Mouse (Mus musculus) bone marrow macrophage, adult 2 months (primary cell): ENCODE results near the gene Galnt17.

Source experiments
- CTCF ChIP-seq: IDR thresholded peaks from 2 replicates; pipeline ENCODE4 v1.5.1; 2012; ENCODE audit warnings: low read depth, mild to moderate bottlenecking, low read length, moderate library complexity
- POLR2A ChIP-seq: IDR thresholded peaks from 2 replicates; pipeline ENCODE4 v1.6.1; 2012; ENCODE audit warnings: mild to moderate bottlenecking, low read depth, low read length, borderline replicate concordance

DNA sequence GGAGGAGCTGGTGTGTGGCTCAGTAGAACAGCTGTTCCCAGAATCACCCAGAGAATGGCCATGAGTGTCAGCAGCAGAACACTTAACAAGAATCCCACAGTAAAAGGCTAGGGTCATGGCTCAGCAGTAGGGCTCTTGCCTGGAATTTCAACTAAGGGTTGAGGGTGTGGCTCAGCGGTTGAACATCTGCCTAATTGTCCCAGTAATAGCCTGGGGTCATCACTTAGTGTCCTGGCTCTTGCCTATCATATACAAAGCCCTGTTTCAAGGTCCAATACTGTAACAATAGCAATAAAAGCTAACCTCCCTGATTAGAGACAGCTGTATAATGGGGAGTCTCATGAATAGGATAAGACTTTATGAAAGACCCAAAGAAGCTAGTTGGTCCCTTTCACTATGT lies 213.5 kb downstream of the Galnt17 start:
- TF ChIP-seq CTCF, result no peak
- no peak for TF ChIP-seq POLR2A
